Mouse (Mus musculus) heart, embryonic 14.5 days (tissue): ENCODE data around the gene Gm27021. TPM values are rescaled to one million over a fixed set of nuclear protein-coding genes. Genes with fewer than 3 reads are reported as not detected.

Experiments used
- ATAC-seq: fragments of 200-750 bp; cut with Nextera tagmentation; 2 replicates; pipeline ENCODE4 v1.8.0; 2017; ENCODE audit warnings: low read depth, moderate TSS enrichment; ENCODE audit not compliant: insufficient number of reproducible peaks, insufficient read depth, low FRiP score
- H3K27ac ChIP-seq, 2 experiments: fragments of 200-500 bp in 1 of 2; fragments of 300-500 bp in 1 of 2; sonication (generic) in 1 of 2; replicated peaks in 1 of 2; 2 replicates each; pipeline ENCODE4 v1.5.1; 2012 to 2014; ENCODE audit warnings: low read depth in 2 of 2, low read length in 2 of 2, control low read depth in 1 of 2, mild to moderate bottlenecking in 1 of 2, mixed read lengths in 1 of 2; ENCODE audit not compliant: control insufficient read depth in 1 of 2, insufficient read depth in 1 of 2
- H3K27me3 ChIP-seq: fragments of 300-500 bp; sonication (generic); 2 replicates; pipeline ENCODE4 v1.6.1; 2014; ENCODE audit warnings: mild to moderate bottlenecking, low read length, control low read depth; ENCODE audit not compliant: control insufficient read depth, insufficient read depth
- H3K36me3 ChIP-seq: fragments of 300-500 bp; sonication (generic); 2 replicates; pipeline ENCODE4 v1.6.1; 2014; ENCODE audit warnings: mild to moderate bottlenecking, control low read depth, low read length, mixed read lengths; ENCODE audit not compliant: control insufficient read depth, insufficient read depth
- H3K4me1 ChIP-seq, 2 experiments: fragments of 200-500 bp in 1 of 2; fragments of 300-500 bp in 1 of 2; sonication (generic) in 1 of 2; 2 replicates each; pipeline ENCODE4 v1.6.1; 2012 to 2014; ENCODE audit warnings: low read length in 2 of 2, control low read depth in 1 of 2, mixed read lengths in 1 of 2; ENCODE audit not compliant: control insufficient read depth in 2 of 2, insufficient read depth in 2 of 2
- H3K4me2 ChIP-seq: fragments of 300-500 bp; sonication (generic); 2 replicates; pipeline ENCODE4 v1.6.1; 2014; ENCODE audit warnings: mild to moderate bottlenecking, low read length
- H3K4me3 ChIP-seq, 2 experiments: fragments of 200-500 bp in 1 of 2; fragments of 300-500 bp in 1 of 2; sonication (generic) in 1 of 2; 2 replicates each; pipeline ENCODE4 v1.5.1; 2012 to 2014; ENCODE audit warnings: low read length in 2 of 2, mild to moderate bottlenecking in 2 of 2, control low read depth in 1 of 2, low read depth in 1 of 2, moderate library complexity in 1 of 2; ENCODE audit not compliant: control insufficient read depth in 1 of 2, insufficient read depth in 1 of 2
- H3K9ac ChIP-seq: fragments of 300-500 bp; sonication (generic); 2 replicates; pipeline ENCODE4 v1.6.1; 2014; ENCODE audit warnings: mild to moderate bottlenecking, low read length
- H3K9me3 ChIP-seq: fragments of 300-500 bp; sonication (generic); 2 replicates; pipeline ENCODE4 v1.6.1; 2016; ENCODE audit warnings: low read length, control low read depth; ENCODE audit not compliant: control insufficient read depth
- WGBS: fragments of 180-500 bp; shearing (Covaris S2); extraction: QIAGEN DNeasy Blood & Tissue Kit; methylation state at CpG from one replicate; pipeline ENCODE4 v1.1.7; 2014; 5-methylcytosine and 5-hydroxymethylcytosine counted together
- polyA plus RNA-seq: library from polyadenylated mRNA; unstranded; fragments of >200 nt; fragmentation: Nextera tagmentation; extraction: Ambion mirVana; gene quantifications from 2 replicates; pipeline ENCODE4 v1.2.1, GENCODE M21; 2014

Gm27021 gene
- polyA plus RNA-seq, 1 experiment from 2014 or later = 0.45 TPM

DNA sequence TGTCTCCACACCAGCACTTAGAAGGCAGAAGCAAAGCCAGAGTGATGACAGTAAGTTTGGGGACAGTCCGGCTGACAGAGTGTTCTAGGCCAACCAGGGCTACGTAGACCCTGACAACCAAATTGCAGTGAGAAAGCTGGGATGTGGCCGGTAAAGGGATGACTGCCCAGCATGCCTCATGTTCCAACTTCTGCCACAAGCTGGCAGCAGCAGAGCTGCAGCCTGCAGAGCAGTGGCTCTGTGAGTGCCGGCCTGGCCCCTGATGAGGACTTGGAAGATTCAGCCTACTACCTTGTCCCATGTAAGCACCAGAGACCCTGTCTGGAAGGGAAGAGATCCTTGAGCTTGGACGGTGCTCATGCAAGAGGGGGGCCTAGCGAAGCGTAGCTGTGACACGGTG is 7.8 kb upstream of the Gm27021 start:
- Histone ChIP-seq H3K36me3 (peaks cover 54% of the 10 kb centered on the region), H3K27ac (no peak overlapping the region), H3K9ac (no peak overlapping the region), H3K4me3 (no peak overlapping the region), H3K27me3 (peaks cover 7% of the 10 kb centered on the region), H3K9me3 (no peaks in the 10 kb centered on the region), H3K4me1 (0 out of 4 replicates have a peak, but pooled peaks cover 0 to 4% of the 10 kb centered on the region in 2 experiments), H3K4me2 (no peak overlapping the region)
- ATAC-seq = no peak
- 66% methylated on average over 8 of the region's 8 CpGs for WGBS

DNA sequence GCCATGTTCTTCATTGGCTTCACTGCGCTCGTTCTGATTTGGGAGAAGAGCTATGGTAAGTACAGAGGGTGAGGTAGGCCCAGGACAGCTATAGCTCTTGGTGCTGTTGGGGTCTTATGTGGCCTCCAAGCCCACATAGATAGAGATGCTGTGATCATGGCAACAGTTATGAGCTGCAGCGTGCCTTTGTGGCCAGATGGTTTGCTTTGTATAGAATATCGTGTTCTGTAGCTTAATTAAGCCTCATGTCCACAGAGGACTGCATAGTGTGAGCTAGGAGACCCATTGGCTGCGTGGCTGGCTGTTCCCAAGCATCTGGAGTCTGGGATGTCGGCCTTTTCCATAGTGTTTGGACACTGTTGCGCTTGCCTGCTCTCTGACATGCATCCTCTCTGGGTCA is 5.4 kb upstream of the Gm27021 start:
- H3K4me1 ChIP-seq = peaks cover 0 to 14% of the 10 kb centered on the region in 2 experiments; a peak in 2 of 4 replicates
- no peaks in the 10 kb centered on the region for H3K27me3 ChIP-seq
- WGBS = 91% methylated on average over 7 of the region's 7 CpGs
- H3K9ac ChIP-seq = no peak overlapping the region
- ATAC-seq = no peak
- no peak overlapping the region for H3K4me2 ChIP-seq
- H3K9me3 ChIP-seq = no peaks in the 10 kb centered on the region
- peaks cover 68% of the 10 kb centered on the region for H3K36me3 ChIP-seq
- no peak overlapping the region for H3K4me3 ChIP-seq
- no peak overlapping the region for H3K27ac ChIP-seq

DNA sequence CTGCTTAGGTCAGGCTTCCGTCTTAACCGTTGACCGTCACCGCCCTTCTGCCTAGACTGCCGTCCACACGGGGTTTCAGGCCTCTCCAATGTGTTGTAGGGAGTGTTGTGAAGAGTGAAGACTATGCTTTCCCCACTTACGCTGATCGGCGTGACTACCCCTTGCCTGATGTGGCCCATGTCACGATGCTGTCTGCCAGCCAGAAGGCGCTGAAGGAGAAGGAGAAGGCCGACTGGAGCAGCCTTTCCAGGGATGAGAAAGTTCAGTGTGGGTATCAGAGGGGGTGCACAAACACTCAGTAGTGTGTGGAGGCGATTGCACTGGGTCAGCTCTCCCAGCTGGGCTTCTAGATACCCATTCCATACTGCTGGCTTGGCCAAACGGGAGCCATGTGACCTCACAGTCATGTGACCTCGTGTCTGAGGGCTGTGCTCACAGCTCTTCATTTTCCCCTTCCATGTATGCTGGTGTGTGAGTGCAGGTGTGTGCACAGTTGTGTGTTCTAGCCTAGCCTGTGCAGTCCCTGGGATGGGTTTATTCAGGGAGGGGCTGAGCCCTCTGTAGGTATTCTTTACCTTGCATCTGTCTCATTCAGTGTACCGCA is 4.8 kb upstream of the Gm27021 start:
- Histone ChIP-seq H3K4me3 (no peak overlapping the region), H3K36me3 (peaks cover 68% of the 10 kb centered on the region), H3K27ac (no peak overlapping the region), H3K4me1 (peaks cover 0 to 14% of the 10 kb centered on the region in 2 experiments; a peak in 2 of 4 replicates), H3K9ac (no peak overlapping the region), H3K27me3 (no peaks in the 10 kb centered on the region), H3K4me2 (no peak overlapping the region), H3K9me3 (no peaks in the 10 kb centered on the region)
- ATAC-seq = no peak
- 86% methylated on average over 16 of the region's 16 CpGs for WGBS

DNA sequence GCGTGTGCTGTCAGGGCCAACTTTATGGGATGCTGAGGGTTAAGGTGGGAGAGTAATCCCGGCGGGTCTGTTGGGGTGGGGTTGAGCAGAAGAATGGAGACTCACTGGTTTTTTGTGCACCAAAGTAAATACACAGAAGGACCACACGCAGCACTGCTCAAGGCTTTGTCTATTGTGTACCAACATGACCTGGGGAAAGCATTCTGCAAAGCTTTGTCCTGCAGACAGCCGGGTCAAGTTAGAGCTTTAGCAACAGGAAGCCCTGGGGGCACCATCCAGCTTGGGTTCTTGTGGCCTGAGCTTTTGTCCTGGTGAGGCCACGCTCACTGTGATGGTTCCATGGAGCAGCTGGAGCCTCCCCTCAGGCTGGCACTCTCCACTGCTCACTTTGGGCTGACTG is 3.9 kb upstream of the Gm27021 start:
- no peak for ATAC-seq
- Histone ChIP-seq H3K4me1 (peaks cover 3 to 19% of the 10 kb centered on the region in 2 experiments), H3K9me3 (no peaks in the 10 kb centered on the region), H3K27me3 (no peaks in the 10 kb centered on the region), H3K27ac (no peak overlapping the region), H3K9ac (no peak overlapping the region), H3K36me3 (peaks cover 61% of the 10 kb centered on the region), H3K4me3 (no peak overlapping the region), H3K4me2 (no peak overlapping the region)
- WGBS = 74% methylated on average over 6 of the region's 6 CpGs

DNA sequence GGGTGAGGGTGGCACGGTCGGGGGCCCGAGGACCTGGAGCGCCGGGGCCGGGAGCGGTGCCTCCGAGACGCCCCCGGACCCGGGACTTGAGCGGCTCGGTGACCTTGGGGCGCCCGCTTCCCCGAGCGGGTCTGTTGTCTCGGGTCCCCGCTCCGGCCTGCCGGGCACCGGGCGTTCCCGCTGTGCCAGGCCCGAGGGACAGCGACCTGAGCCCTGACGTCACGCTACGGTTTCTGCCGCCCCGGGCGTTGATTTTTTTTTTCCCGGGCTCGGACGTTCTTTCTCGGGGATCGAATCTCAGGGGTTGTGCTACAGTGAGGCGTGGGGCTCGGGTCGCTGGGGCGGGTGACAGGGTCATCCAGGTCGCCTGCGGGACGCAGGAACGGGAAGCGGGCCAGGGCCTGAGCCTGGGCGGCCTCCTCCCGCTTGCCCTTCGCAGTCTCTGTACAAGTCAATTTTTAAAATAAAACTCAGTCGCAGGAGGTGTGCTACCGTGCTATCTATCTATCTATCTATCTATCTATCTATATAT is 561 bp upstream of the Gm27021 start, which contains the start of gene Emc8:
TSS of gene Emc8 (minus strand) at position 200 of the 532 bp plus-strand sequence.
- ATAC-seq = peak; percentile 33
- H3K27me3 ChIP-seq = no peaks in the 10 kb centered on the region
- H3K4me3 ChIP-seq = peak within 1 kb of the TSS; percentile 93 to 97
- H3K4me1 ChIP-seq = peaks cover 11 to 41% of the 10 kb centered on the region in 2 experiments
- H3K9ac ChIP-seq = peak within 1 kb of the TSS; percentile 97
- peak within 1 kb of the TSS; percentile 92 for H3K4me2 ChIP-seq
- H3K36me3 ChIP-seq = peaks cover 50% of the 10 kb centered on the region
- H3K9me3 ChIP-seq = no peaks in the 10 kb centered on the region
- peak within 1 kb of the TSS; percentile 73 to 91 for H3K27ac ChIP-seq
- WGBS = under 1% methylated on average over 51 of the region's 51 CpGs

DNA sequence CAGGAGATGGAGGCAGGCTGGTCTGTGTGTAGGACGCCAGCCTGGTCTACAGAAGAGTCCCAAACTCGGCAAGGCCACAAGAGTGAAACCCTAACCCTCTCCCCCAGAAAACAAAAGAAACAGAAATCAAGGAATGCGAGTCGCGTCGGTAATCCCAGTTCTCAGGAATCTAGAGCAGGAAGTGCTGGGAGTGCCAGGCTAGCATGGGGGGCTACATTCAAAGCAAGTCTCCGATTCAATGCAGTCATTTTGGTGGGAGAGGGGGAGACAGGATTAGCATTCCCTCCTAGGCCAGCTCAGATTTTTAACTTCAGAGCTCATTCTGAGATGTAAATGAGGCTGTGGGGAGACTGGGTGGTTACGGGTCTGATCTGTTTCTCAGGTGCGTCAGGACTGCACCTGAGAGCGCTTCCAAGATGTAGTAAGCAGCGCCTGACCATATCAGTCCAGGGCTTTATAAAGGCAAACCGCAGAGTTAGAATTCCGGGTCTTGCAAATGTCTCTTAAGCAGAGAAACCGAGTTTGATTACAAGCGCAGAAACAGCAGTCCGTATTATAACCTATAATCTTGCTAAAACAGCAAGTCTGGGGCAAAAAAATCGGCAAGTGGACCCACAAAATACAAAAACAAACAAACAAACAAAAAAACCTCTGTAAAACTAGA is 940 bp downstream of the Gm27021 start:
- WGBS = 6% methylated on average over 17 of the region's 17 CpGs
- peaks cover 11 to 41% of the 10 kb centered on the region in 2 experiments for H3K4me1 ChIP-seq

DNA sequence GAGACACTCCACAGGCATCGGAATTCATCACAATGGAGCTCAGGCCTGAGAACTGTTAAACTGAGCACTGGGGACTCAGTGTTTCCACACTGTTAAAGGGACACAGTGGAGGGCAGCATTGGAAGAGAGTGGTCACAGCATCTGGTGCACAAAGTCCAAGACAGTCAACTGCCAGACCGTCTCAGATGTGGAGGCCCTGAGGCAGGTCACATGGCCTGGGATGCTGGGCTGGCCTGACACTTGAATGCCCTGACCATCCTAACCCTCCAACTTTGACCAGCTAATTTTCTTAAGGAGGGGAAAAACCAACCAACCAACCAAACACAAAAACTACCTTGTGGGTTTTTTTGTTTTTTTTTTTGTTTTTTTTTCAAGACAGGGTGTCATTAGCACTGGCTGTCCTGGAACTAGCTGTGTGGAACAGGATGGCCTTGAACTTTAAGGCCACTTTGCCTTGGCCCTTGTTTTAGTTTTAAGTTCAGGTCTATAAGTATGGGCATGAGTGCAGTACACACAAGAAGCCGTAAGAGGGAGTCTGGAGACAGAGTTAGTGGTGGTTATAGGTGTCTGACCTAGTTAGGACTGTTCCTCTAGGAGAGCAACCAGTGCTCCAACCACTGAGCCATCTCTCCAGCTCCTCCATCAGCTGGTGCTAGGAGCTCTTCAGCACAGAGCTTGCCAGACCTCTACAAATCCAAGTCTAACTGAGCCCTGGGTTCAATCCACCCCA is 2.0 kb downstream of the Gm27021 start:
- ATAC-seq = no peak
- no peaks in the 10 kb centered on the region for H3K27me3 ChIP-seq
- no peaks in the 10 kb centered on the region for H3K9me3 ChIP-seq
- no peak overlapping the region for H3K27ac ChIP-seq
- peaks cover 11 to 38% of the 10 kb centered on the region in 2 experiments for H3K4me1 ChIP-seq
- peaks cover 28% of the 10 kb centered on the region for H3K36me3 ChIP-seq
- peak overlapping the region; percentile 92 for H3K4me2 ChIP-seq
- peak overlapping the region; percentile 97 for H3K9ac ChIP-seq
- H3K4me3 ChIP-seq = peak overlapping the region in 1 of 2 experiments; percentile 97; a peak in 1 of 4 replicates
- WGBS = 59% methylated on average over 3 of the region's 3 CpGs

More for the DNA sequence above, 940 bp downstream of the Gm27021 start:
- peaks cover 39% of the 10 kb centered on the region for H3K36me3 ChIP-seq
- peak overlapping the region; percentile 97 for H3K9ac ChIP-seq
- peak overlapping the region; percentile 92 for H3K4me2 ChIP-seq
- H3K27me3 ChIP-seq = no peaks in the 10 kb centered on the region
- no peaks in the 10 kb centered on the region for H3K9me3 ChIP-seq
- H3K4me3 ChIP-seq = peak overlapping the region; percentile 56 to 97
- no peak for ATAC-seq
- peak overlapping the region in 1 of 2 experiments; percentile 85; a peak in 2 of 4 replicates for H3K27ac ChIP-seq
